Mouse (Mus musculus): ENCODE measurements at regions not wholly inside any gene's neighbourhood (a gene's known extent, or its start where the extent isn't known, plus 50 kb on each side); places are given as distances from the start of the nearest gene placed in this dataset.

DNA sequence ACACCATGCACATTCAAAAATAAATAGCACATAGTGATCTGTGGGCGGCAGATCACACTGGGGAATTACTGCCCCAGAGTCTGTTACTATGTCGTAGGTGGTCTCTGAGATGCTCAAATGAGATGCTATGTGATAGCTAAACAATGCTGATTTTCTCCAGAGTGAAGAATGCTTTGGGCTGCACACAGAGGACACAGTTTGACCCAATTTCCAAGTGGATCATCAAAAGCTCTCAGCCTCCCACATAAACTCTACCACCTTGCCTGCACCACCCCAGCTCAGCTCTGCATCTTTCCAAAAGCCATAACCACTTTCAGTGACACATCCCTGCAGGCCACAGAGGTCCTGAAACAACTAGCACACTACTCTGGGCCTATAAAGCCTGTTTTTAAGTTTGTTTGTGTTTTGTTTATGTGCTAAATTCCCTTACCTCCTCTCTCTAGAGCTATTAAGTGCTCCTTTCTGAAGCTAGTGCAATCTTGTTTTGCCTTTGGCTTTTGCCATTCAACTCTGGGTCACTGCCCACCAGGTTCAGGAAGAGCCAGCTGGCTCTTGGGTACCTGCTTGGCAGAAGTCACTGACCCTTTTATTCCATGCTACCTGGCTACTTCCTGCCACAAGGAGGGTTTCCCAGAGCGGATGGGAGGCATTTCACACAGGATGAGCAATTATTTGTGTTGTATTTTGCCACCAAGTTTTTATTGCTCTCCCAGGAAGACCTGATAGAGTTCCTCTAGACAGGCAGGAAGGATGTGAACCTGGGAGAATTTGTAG lies 73.3 kb upstream of the 2610301B20Rik start:
- TF ChIP-seq CTCF (IDR thresholded peaks at IDR 0.05; ENCODE audit: borderline replicate concordance, control insufficient read depth, extremely low read depth, insufficient read depth, low read length, poor library complexity) (no peak), POLR2A (IDR thresholded peaks at IDR 0.05; ENCODE audit: control insufficient read depth, extremely low read depth, insufficient read depth, low read length, poor library complexity) (no peak)
